Mouse (Mus musculus) brain, embryonic 14.5 days (tissue): ENCODE data around the gene Bcl7c.

Source experiments
- CTCF ChIP-seq: fragments of 200-500 bp; IDR thresholded peaks from 2 replicates; pipeline ENCODE4 v1.5.1; 2012; ENCODE audit warnings: inconsistent platforms, mild to moderate bottlenecking, moderate library complexity, borderline replicate concordance; ENCODE audit not compliant: insufficient read depth, insufficient read length; ENCODE audit errors: extremely low read depth
- POLR2A ChIP-seq: fragments of 200-500 bp; IDR thresholded peaks from 2 replicates; pipeline ENCODE4 v1.6.1; 2012; ENCODE audit warnings: mild to moderate bottlenecking, inconsistent platforms, borderline replicate concordance; ENCODE audit not compliant: poor library complexity, insufficient read depth, insufficient read length, severe bottlenecking; ENCODE audit errors: extremely low read depth

- no peak for TF ChIP-seq CTCF
- TF ChIP-seq POLR2A = no peak
Measured at GRCm38 (mm10) chr7:127700712-127701331, 7.9 kb downstream of the Bcl7c start.
